Mouse (Mus musculus) c-Kit-negative CD71-positive TER-119-positive erythroid progenitor cells, embryonic 14.5 days (primary cell): ENCODE measurements around the gene Gm17304.

ENCODE experiments used
- DNase-seq: peaks from one replicate; pipeline ENCODE4 v3.0.0-alpha.2; 2013; ENCODE audit warnings: low read depth, low spot score

Gene Gm17304

GRCm38 (mm10) chr5:106608798-106609197, at the start of gene Gm17304:
Gene Gm17304 (plus strand): TSS chr5:106609098.
- no peak for DNase-seq

GRCm38 (mm10) chr5:106560631-106561498, 48.0 kb upstream of the Gm17304 start:
- no peak for DNase-seq

- no peak for DNase-seq
These were observed 47.4 kb upstream of the Gm17304 start for GRCm38 (mm10) chr5:106561499-106561822.

- DNase-seq, result no peak
These were observed 42.9 kb upstream of the Gm17304 start for GRCm38 (mm10) chr5:106566025-106566424.

GRCm38 (mm10) chr5:106573742-106574559, 34.9 kb upstream of the Gm17304 start:
- no peak for DNase-seq

- DNase-seq, result peak; percentile 16
These were observed 34.3 kb upstream of the Gm17304 start for GRCm38 (mm10) chr5:106574560-106574946.

- DNase-seq, result no peak
These were observed 33.8 kb upstream of the Gm17304 start for GRCm38 (mm10) chr5:106575098-106575497.

- DNase-seq, result no peak
These were observed 31.5 kb upstream of the Gm17304 start for GRCm38 (mm10) chr5:106577237-106577888.

- DNase-seq, result no peak
These were observed 28.0 kb upstream of the Gm17304 start for GRCm38 (mm10) chr5:106580943-106581342.

- DNase-seq, result no peak
These were observed 19.9 kb upstream of the Gm17304 start for GRCm38 (mm10) chr5:106589006-106589405.

GRCm38 (mm10) chr5:106589670-106590069, 19.2 kb upstream of the Gm17304 start:
- no peak for DNase-seq

- no peak for DNase-seq
These were observed 18.2 kb upstream of the Gm17304 start for GRCm38 (mm10) chr5:106590686-106591085.

- no peak for DNase-seq
These were observed 14.5 kb upstream of the Gm17304 start for GRCm38 (mm10) chr5:106594388-106594787.

GRCm38 (mm10) chr5:106597472-106597871, 11.4 kb upstream of the Gm17304 start:
- DNase-seq, result no peak

- DNase-seq, result no peak
These were observed 9.4 kb upstream of the Gm17304 start for GRCm38 (mm10) chr5:106599482-106599881.

GRCm38 (mm10) chr5:106604381-106604780, 4.5 kb upstream of the Gm17304 start:
- no peak for DNase-seq

- no peak for DNase-seq
These were observed 3.8 kb upstream of the Gm17304 start for GRCm38 (mm10) chr5:106605096-106605495.

- no peak for DNase-seq
These were observed 1.8 kb upstream of the Gm17304 start for GRCm38 (mm10) chr5:106607081-106607480.

GRCm38 (mm10) chr5:106612151-106612550, 3.3 kb downstream of the Gm17304 start:
- no peak for DNase-seq

- DNase-seq, result no peak
These were observed 5.7 kb downstream of the Gm17304 start for GRCm38 (mm10) chr5:106614570-106614969.

- no peak for DNase-seq
These were observed 6.1 kb downstream of the Gm17304 start for GRCm38 (mm10) chr5:106615006-106615405.

GRCm38 (mm10) chr5:106620446-106620845, 11.5 kb downstream of the Gm17304 start:
- DNase-seq, result no peak
